Mouse (Mus musculus) spleen, adult 2 months (tissue): Measurements from ENCODE around the gene Cdc25b.
A peak's percentile ranks its signal among the peaks of the same experiment; 100 is the strongest.

Experiments
- CTCF ChIP-seq: fragments of 200-500 bp; IDR thresholded peaks from 2 replicates; pipeline ENCODE4 v1.5.1; 2011; ENCODE audit warnings: mild to moderate bottlenecking, inconsistent platforms; ENCODE audit not compliant: insufficient read depth, insufficient read length, insufficient replicate concordance; ENCODE audit errors: extremely low read depth
- POLR2A ChIP-seq: fragments of 200-500 bp; IDR thresholded peaks from 2 replicates; pipeline ENCODE4 v1.6.1; 2011; ENCODE audit warnings: low read depth, low read length, inconsistent platforms

DNA sequence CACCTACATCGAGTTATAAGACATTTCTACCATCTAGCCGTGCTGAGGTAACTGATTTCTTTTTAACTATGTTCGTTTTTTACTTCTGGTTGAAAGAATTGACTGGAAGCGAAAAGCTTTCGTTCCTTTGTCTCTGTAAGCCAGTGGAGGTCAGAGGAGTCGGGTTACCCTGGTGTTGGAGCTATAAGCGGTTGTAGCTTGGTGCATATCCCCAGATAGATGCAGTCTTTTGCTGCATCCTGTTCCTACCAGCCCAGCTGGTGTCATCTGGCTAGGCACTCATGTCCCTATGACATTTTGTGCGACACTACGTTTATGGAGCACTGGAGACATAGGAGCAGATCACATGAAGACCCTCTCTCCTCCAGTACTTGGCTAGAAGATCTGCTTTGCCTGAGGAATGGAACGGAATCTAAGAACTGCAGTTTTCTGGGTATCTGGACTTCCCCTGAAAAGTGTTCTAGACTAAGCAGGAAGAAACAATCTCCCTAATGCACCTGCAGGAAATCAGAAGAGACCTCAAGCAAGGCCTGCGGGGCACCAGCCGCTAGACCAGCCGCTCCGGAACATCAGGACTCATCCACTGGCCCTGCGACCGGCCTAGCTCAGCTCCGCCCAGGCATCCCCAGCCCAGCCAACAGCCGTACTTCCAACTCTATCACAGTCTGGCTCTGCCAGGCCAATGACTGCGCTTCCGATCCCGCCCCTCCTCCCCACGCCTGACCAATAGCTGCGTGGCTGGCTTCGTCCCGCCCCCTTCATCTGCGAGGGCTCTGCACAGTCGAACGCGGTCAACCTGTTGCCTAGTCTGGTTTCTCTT, 46.8 kb downstream of the Cdc25b start, which contains the start of gene Mavs:
- peak; percentile 61 for TF ChIP-seq POLR2A
- TF ChIP-seq CTCF = no peak
